Mouse (Mus musculus): Measurements from ENCODE around the gene Trim8.

DNA sequence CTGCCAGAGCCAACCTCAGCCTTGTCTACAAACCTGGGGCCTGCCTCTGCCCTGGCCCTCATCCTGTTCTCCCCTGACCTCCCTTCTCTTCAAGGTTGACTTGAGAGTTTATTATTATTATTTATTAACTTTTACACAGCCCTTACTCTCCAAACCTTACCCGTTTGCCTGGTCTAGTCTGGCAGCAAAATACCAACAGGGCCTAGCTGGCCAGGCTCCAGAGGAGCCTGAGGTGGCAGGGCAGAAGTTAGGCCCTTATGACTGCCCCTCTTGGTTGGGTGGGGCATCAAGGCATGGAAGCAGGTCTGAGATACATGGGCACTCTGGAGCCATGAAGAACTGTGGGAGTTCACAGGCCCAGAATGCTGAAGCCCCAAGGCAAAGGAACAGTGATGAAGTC lies 6.3 kb downstream of the Trim8 start:
- no peak for TF ChIP-seq CTCF (IDR thresholded peaks at IDR 0.05; ENCODE audit: low read depth)
- TF ChIP-seq EP300 (IDR thresholded peaks at IDR 0.05; ENCODE audit: low read depth), result no peak
